Mouse (Mus musculus): ENCODE results near the gene Daglb. TPM values are rescaled to one million over a fixed set of nuclear protein-coding genes. Genes with fewer than 3 reads are reported as not detected.

Daglb gene
- total RNA-seq (2021) = 1 to 10 TPM; 8.0 to 8.7 TPM

GRCm38 (mm10) chr5:143464100-143464756 lies at the start of gene Daglb:
Gene Daglb, plus strand, starts transcription at chr5:143464584.
- peak; percentile 91 for DNase-seq

- no peak for DNase-seq
These were observed 42.9 kb upstream of the Daglb start for GRCm38 (mm10) chr5:143421484-143421883.

GRCm38 (mm10) chr5:143422990-143423389 lies 41.4 kb upstream of the Daglb start:
- DNase-seq = no peak

GRCm38 (mm10) chr5:143423899-143424519 lies 40.4 kb upstream of the Daglb start:
- DNase-seq = peak; percentile 77

DNA sequence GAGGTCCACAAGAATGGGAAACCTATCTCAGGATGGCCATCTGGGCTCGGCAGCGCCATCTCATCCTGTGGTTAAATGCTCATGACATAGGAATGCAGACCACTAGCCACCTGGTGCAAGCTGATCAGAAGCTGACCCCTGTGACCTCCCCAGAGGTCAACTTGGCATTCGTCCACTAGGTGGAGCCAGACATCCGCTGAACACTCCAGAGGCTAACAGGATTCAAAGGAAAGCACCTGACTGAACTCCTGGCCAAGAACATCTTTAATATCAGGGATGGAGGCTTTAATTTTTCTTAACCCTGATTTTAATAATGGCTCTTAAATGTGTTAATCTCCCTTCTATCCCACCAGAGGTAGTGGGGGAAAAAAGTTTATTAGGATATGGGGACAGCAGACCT lies 30.0 kb upstream of the Daglb start:
- DNase-seq = peak; percentile 87

- no peak for DNase-seq
These were observed 23.1 kb upstream of the Daglb start for GRCm38 (mm10) chr5:143441298-143441697.

GRCm38 (mm10) chr5:143441753-143442152 lies 22.6 kb upstream of the Daglb start:
- DNase-seq = no peak

DNA sequence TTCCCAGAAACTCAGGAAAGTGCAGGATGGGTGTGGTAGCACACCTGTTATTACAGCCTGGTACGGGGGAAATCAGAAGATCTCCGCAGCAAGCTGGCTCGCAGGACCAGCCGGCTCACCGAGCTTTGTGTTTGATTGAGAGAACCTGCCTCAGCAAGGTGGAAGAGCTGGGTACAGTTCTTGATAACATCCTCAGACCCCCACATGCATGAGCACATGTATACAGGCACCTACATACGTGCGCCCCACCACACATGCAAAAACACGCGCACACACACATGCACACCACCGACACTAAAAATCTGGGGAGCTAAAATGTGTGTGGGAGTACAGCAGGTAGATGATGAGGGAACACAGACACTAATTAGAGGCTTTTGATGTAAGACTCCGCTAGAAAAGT lies 713 bp upstream of the Daglb start:
- DNase-seq = no peak

DNA sequence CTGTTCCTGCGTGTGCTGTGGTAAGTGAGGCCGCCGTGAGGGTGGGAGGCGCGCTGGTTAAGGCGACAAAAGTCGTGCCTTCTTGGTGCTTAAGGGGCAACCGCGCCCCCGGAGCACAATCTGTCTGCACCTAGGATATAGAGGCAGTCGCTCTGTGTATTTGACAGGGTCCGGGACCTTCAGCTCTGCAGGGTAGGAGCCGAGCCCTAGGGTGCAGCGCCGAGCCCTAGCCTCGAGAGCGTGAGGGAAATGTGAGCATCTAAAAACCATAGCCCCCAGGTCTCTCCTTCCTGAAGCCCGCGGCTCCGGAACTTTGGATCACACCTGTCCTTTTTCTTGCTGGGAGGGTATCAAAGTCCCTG lies 354 bp downstream of the Daglb start:
- no peak for DNase-seq

DNA sequence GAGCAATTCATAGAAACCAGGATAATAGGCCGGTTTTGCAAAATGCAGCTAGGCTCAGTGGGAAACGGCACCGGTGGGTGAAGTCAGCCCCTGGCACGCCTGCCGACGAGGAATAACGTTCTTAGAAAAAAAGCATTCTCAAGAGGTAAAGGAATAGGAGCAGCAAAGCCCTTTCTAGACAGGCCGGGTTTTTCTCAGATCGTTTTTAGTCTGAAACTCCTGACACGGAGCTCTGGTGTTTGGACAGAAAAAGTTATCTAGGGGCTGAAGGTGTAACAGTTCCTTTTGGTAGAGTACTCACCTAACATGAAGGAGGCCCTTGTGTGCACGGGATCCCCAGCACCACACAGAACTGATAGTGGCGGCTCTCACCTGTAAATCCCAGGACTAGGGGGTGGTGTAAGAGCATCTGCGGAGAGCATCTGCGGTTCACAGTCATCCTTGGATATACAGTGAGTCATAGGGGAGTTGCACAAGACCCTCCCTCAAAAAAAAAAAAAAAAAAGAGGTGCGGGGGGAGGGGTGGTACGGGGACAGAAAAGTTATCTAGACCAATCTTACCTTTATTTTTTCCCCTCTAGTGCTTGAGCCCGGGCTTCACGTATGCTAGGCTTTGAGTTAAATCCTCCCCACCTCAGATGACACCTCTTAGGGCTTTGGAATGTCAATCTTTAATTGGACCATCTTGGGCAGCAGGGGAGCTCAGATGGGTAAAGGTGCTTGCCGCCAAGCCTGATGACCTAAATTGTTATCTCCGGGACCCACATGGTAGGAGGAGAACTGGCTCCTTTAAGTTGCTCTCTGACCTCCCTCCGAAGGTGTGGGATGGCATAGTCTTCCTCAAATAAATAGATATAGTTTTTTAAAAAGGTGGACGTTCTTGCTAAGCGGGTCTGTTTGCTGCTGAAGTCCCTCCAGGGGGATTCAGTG lies 1.0 kb downstream of the Daglb start:
- DNase-seq = no peak

GRCm38 (mm10) chr5:143466891-143467669 lies 2.7 kb downstream of the Daglb start:
- no peak for DNase-seq

DNA sequence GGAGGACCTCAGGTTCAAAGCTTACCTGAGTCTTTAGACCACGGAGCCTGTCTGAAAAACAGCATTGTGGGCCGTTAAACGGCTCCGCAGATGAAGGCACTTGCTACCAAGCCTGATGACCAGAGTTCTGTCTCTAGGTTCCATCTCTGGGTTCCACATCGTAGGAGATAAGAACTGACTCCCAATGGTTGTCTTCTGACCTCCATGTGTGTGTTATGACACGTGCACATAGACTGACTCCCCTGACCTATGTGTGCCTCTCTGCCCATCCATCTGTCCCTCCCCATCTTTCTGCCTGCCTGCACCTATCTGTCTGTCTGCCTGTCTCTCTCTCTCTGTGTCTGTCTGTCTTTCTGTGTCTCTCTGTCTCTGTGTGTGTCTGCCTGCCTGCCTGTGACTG lies 3.5 kb downstream of the Daglb start:
- no peak for DNase-seq

GRCm38 (mm10) chr5:143469628-143470027 lies 5.2 kb downstream of the Daglb start:
- no peak for DNase-seq

DNA sequence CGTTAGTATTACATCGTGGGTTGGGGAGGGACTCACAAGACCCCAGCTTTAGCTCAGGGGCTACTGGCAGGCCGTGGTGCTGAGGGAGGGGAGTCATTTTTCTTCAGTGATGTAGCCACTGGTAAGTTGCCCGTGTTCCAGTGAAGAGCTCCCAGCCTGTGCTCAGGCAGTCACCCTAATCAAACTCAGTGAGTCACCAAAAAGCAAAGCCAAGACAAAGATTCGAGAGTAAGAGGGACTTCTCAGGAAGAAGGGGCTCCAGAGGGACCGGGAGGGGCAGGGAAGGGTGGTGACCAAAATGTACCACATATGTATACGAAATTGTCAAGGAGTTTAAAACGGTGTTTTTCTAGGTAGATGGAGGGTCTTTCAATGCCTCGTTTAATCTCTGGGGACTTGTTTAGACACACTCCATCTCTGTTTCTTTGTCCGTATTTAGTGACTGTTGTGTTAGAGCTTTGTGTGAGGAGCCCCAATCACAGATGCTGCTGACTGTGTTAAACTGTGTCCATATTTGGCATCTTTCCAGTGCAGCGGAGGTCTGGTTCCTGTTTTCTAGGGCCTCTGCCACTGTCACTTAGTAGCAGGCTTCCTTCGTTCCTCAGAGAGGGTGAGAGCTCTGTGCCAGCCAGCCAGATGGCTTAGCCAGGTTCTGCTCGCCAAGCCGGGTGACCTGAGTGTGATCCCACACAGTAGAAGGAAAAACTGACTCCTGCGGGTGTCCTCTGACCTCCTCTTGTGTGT lies 6.2 kb downstream of the Daglb start:
- DNase-seq = peak; percentile 74

GRCm38 (mm10) chr5:143471165-143471546 lies 6.8 kb downstream of the Daglb start:
- DNase-seq = no peak

DNA sequence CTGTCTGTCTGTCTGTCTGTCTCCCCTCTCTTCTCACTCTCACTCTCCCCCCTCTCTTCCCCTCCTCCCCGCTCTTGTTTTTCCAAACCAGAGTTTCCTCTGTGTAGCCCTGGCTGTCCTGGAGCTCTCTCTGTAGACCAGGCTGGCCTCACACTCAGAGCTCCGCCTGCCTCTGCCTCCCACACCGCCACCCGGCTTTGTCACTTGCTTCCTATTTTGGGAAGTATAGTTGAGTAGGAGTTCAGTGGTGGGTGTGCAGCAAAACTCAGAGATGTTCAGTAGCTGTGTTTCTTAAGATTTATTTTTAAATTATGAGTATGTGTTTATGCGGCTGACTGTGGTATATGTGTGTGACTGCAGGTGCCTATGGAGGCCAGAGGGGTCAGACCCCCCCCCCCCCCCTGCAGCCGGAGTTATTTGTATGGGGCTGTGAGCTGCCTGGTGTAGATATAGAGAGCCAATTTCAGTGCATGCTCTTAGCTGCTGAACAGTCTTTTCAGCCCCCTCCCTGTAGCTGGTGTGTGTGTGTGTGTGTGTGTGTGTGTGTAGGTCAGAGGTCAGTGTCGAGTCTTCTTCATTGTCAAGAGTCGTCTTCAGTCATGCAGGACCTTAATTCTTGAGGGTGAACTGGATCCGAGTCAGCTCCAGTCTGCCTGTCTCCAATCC lies 7.7 kb downstream of the Daglb start:
- DNase-seq = no peak

DNA sequence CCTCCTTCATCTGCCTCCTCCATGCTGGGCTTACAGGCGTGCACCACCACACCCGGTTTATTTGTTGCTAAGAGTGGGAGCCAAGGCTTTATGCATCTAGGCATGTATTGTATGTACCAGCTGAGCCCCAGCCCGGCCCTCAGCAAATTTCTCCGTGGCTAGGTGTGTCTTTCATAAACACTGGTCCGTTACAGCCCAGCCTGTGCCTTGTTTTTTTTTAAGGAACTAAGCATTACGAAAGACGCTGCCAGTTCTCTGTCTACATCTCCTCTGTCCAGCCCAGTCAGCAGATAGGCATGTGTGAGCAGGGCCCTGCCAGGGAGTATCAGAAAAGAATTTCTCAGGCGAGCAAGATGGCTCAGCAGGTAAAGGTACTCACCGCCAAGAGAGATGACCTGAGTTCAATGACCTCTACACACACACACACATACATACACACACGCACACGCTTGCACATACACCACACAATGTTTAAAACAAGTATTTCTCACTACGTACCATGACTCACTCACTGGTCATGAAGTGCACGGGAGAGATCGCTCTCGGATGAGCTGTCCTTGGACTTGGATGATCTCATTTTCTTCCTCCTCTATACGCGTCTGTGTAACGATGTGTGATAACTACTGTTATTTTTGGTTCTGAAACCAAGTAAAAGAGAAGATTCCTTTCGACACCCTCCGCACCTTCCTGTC lies 10.9 kb downstream of the Daglb start:
- no peak for DNase-seq

DNA sequence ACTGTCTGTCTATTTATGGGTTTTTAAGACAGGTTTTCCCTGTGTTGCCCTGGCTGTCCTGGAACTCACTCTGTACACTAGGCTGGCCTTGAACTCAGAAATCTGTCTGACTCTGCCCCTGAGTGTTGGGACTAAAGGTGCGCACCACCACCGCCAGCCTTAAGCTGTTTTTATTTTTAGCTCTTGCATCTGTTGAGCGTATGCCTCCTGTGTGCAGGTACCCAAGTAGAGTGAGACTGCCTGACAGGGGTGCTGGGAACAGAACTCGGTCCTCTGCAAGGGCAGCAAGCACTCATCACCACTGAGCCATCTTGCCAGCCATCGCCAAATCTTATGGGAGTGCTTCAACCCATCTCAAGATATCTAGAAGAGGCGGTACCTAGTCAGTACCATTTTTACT lies 11.6 kb downstream of the Daglb start:
- DNase-seq = no peak

DNA sequence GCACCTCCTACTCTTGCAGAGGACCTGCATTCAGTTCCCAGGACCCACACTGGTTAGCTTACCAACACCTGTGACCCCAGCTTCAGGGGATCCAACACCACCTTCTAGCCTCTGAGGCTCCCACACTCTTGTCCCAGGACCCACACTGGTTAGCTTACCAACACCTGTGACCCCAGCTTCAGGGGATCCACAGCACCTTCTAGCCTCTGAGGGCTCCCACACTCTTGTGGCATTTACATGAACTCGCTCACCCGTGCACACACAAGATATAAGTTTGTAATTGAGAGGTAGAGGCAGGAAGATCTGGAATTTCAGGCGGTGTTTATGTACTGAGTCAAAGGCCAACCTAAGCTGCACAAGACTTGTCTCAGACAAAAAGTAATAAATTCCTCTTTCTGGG lies 13.5 kb downstream of the Daglb start:
- no peak for DNase-seq

DNA sequence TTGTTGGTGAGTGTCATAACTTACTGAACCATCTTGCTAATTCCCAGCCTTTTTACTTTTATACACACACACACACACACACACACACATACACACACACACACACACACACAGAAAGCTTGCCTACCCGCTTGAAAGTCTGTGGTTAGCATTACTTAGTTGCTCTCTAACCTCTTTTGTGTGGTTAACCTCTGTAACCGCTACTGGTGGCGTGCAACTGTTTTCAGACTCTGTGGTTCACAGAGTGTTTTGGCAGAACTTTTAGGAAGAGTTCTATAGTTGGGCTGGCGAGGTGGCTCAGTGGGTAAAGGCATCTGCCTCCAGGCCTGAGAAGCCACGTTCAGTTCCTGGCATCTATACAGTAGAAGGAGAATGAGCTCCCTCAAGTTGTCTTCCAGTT lies 20.6 kb downstream of the Daglb start:
- no peak for DNase-seq

DNA sequence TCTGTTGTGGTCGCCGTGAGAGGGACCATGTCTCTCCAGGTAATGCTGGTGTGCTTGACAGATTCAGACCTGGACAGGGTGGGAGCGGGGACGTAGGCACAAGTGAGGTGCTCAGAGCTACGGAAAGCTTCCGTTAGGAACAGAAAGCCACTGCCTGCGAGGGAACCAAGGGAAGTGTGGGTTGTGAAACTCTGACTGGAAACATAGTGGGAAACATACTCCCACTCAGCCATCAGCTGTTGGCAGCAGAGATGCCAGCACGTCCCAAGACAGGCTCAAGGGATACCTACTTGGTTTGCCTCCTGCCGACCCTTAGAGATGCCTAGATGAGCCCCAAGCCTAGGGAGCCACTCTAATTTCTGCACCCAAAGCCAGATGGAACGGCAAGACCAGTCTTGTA lies 22.8 kb downstream of the Daglb start:
- no peak for DNase-seq
